Mouse (Mus musculus): ENCODE results near the gene Pole3. TPM values are rescaled to one million over a fixed set of nuclear protein-coding genes. Genes with fewer than 3 reads are reported as not detected.
A peak's percentile ranks its signal among the peaks of the same experiment; 100 is the strongest.

The Pole3 gene
- polyA plus RNA-seq (2014; fragmentation: Nextera tagmentation; extraction: Ambion mirVana): 75.3 and 85.9 TPM in 2 replicates

GRCm38 (mm10) chr4:62524651-62525488 lies at the start of gene Pole3, which contains the start of gene 4933430I17Rik:
Gene Pole3 (minus strand): TSS chr4:62525068.
Gene 4933430I17Rik (plus strand): TSS chr4:62525369.
- WGBS: 0% methylated on average over 59 of the region's 59 CpGs
- peak; percentile 99 for DNase-seq (ENCODE audit: low spot score)
- Histone ChIP-seq H3K36me3 (ENCODE audit: control insufficient read depth, insufficient read depth, low read length) (peaks cover 17% of the 10 kb centered on the region), H3K27ac (ENCODE audit: low read depth) (peak within 1 kb of the TSS; percentile 85), H3K4me2 (ENCODE audit: low read length) (peak within 1 kb of the TSS; percentile 90), H3K27me3 (replicated peaks; ENCODE audit: control insufficient read depth, insufficient read depth, low read length) (no peaks in the 10 kb centered on the region), H3K9me3 (ENCODE audit: control insufficient read depth, low read length) (no peaks in the 10 kb centered on the region), H3K4me1 (replicated peaks; ENCODE audit: control insufficient read depth, insufficient read depth, low read length) (peaks cover 8% of the 10 kb centered on the region), H3K9ac (ENCODE audit: low read length) (peak within 1 kb of the TSS; percentile 91), H3K4me3 (ENCODE audit: low read depth, low read length) (peak within 1 kb of the TSS; percentile 66)
- ATAC-seq (replicated peaks; ENCODE audit: low FRiP score, low TSS enrichment, low read depth): peak; percentile 99

DNA sequence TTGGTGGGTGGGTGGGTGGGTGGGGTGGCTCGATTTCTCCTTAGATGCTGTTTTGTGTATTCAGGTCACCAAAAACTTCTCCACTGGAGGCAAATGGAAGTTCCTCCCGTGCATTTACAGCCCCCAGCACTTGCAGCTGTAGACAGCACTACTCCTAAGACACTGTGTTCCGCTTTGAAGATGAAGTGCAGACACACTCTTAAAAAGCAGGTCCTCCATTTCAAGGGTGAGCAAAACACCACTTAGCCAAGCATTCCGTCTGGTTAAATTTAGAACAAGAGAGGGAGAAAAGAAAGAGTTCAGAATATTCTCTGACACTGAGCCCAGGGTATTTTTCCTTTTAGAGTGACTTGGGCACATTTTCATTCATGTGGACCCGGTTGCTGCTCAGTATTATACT lies 45.2 kb upstream of the Pole3 start:
- no peaks in the 10 kb centered on the region for H3K27me3 ChIP-seq (replicated peaks; ENCODE audit: control insufficient read depth, insufficient read depth, low read length)
- H3K4me2 ChIP-seq (ENCODE audit: low read length): no peak overlapping the region
- DNase-seq (ENCODE audit: low spot score) (no peak), ATAC-seq (replicated peaks; ENCODE audit: low FRiP score, low TSS enrichment, low read depth) (0 out of 2 replicates have a peak, but pooled peaks have one; percentile 40)
- 0 out of 2 replicates have a peak, but pooled peaks cover 12% of the 10 kb centered on the region for H3K4me1 ChIP-seq (replicated peaks; ENCODE audit: control insufficient read depth, insufficient read depth, low read length)
- H3K9me3 ChIP-seq (ENCODE audit: control insufficient read depth, low read length): no peaks in the 10 kb centered on the region
- no peak overlapping the region for H3K9ac ChIP-seq (ENCODE audit: low read length)
- H3K4me3 ChIP-seq (ENCODE audit: low read depth, low read length): no peak overlapping the region
- no peak overlapping the region; the same call in 1 of the 2 replicates for H3K27ac ChIP-seq (ENCODE audit: low read depth)
- H3K36me3 ChIP-seq (ENCODE audit: control insufficient read depth, insufficient read depth, low read length): no peaks in the 10 kb centered on the region
- 38% methylated on average over 5 of the region's 5 CpGs for WGBS

GRCm38 (mm10) chr4:62569603-62570002 lies 44.7 kb upstream of the Pole3 start:
- H3K9me3 ChIP-seq (ENCODE audit: control insufficient read depth, low read length): no peaks in the 10 kb centered on the region
- H3K4me2 ChIP-seq (ENCODE audit: low read length): no peak overlapping the region
- DNase-seq (ENCODE audit: low spot score): no peak
- no peak overlapping the region for H3K27ac ChIP-seq (ENCODE audit: low read depth)
- 90% methylated on average over 5 of the region's 5 CpGs for WGBS
- no peak overlapping the region for H3K9ac ChIP-seq (ENCODE audit: low read length)
- ATAC-seq (replicated peaks; ENCODE audit: low FRiP score, low TSS enrichment, low read depth): no peak
- H3K4me1 ChIP-seq (replicated peaks; ENCODE audit: control insufficient read depth, insufficient read depth, low read length): 0 out of 2 replicates have a peak, but pooled peaks cover 15% of the 10 kb centered on the region
- no peaks in the 10 kb centered on the region for H3K36me3 ChIP-seq (ENCODE audit: control insufficient read depth, insufficient read depth, low read length)
- no peak overlapping the region for H3K4me3 ChIP-seq (ENCODE audit: low read depth, low read length)
- no peaks in the 10 kb centered on the region for H3K27me3 ChIP-seq (replicated peaks; ENCODE audit: control insufficient read depth, insufficient read depth, low read length)

GRCm38 (mm10) chr4:62568359-62568758 lies 43.5 kb upstream of the Pole3 start:
- Histone ChIP-seq H3K4me1 (replicated peaks; ENCODE audit: control insufficient read depth, insufficient read depth, low read length) (0 out of 2 replicates have a peak, but pooled peaks cover 15% of the 10 kb centered on the region), H3K27me3 (replicated peaks; ENCODE audit: control insufficient read depth, insufficient read depth, low read length) (no peaks in the 10 kb centered on the region), H3K9me3 (ENCODE audit: control insufficient read depth, low read length) (no peaks in the 10 kb centered on the region), H3K9ac (ENCODE audit: low read length) (no peak overlapping the region), H3K27ac (ENCODE audit: low read depth) (no peak overlapping the region), H3K4me2 (ENCODE audit: low read length) (no peak overlapping the region), H3K4me3 (ENCODE audit: low read depth, low read length) (no peak overlapping the region), H3K36me3 (ENCODE audit: control insufficient read depth, insufficient read depth, low read length) (no peaks in the 10 kb centered on the region)
- no peak for ATAC-seq (replicated peaks; ENCODE audit: low FRiP score, low TSS enrichment, low read depth)
- no peak for DNase-seq (ENCODE audit: low spot score)
- WGBS: 100% methylated on average over 1 of the region's 1 CpGs

DNA sequence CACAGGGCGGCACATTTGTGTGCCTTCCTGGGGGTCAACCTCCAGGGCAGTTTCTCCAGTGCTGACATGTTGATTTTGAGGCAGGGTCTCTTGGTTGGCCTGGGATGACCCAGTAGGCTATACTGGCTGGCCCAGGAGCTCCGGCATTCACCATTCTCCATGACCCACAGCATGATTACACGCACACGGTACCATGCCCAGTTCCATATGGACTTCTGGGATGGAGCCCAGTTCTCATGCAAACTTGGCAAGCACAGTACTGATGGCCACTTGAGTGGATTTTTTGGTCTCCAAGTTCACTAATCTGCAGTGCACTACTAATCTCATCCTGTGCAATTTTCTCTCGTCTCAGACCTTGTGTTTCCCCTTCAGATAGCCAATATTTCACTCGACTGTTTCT lies 42.8 kb upstream of the Pole3 start:
- Histone ChIP-seq H3K27ac (ENCODE audit: low read depth) (no peak overlapping the region), H3K4me1 (replicated peaks; ENCODE audit: control insufficient read depth, insufficient read depth, low read length) (0 out of 2 replicates have a peak, but pooled peaks cover 15% of the 10 kb centered on the region), H3K9ac (ENCODE audit: low read length) (no peak overlapping the region), H3K27me3 (replicated peaks; ENCODE audit: control insufficient read depth, insufficient read depth, low read length) (no peaks in the 10 kb centered on the region), H3K36me3 (ENCODE audit: control insufficient read depth, insufficient read depth, low read length) (no peaks in the 10 kb centered on the region), H3K9me3 (ENCODE audit: control insufficient read depth, low read length) (no peaks in the 10 kb centered on the region), H3K4me2 (ENCODE audit: low read length) (no peak overlapping the region), H3K4me3 (ENCODE audit: low read depth, low read length) (no peak overlapping the region)
- WGBS: 89% methylated on average over 6 of the region's 6 CpGs
- no peak for DNase-seq (ENCODE audit: low spot score)
- ATAC-seq (replicated peaks; ENCODE audit: low FRiP score, low TSS enrichment, low read depth): no peak

DNA sequence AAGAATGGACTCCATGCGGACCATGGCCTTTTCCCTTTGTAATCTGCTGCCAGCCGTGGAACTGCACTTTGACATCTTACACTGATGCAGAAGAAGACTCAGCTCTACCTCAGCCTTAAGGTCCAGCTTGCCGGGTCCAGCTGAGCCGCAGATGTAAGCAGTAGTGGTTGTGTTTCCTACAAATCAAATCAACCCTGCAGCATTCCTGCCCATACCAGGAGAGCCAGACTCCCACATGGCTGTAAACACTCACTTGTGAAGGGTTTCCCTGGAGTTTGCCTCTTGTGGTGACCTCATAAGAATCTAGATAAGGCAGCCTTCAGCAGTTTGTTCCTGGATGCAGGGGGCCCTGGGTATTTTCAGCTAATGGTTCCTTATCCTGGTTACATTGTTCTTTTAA lies 41.7 kb upstream of the Pole3 start:
- Histone ChIP-seq H3K4me1 (replicated peaks; ENCODE audit: control insufficient read depth, insufficient read depth, low read length) (0 out of 2 replicates have a peak, but pooled peaks cover 15% of the 10 kb centered on the region), H3K9me3 (ENCODE audit: control insufficient read depth, low read length) (no peaks in the 10 kb centered on the region), H3K9ac (ENCODE audit: low read length) (no peak overlapping the region), H3K27me3 (replicated peaks; ENCODE audit: control insufficient read depth, insufficient read depth, low read length) (no peaks in the 10 kb centered on the region), H3K36me3 (ENCODE audit: control insufficient read depth, insufficient read depth, low read length) (no peaks in the 10 kb centered on the region), H3K4me2 (ENCODE audit: low read length) (no peak overlapping the region), H3K27ac (ENCODE audit: low read depth) (no peak overlapping the region), H3K4me3 (ENCODE audit: low read depth, low read length) (no peak overlapping the region)
- DNase-seq (ENCODE audit: low spot score) (no peak), ATAC-seq (replicated peaks; ENCODE audit: low FRiP score, low TSS enrichment, low read depth) (no peak)
- 48% methylated on average over 4 of the region's 4 CpGs for WGBS

- 63% methylated on average over 4 of the region's 4 CpGs for WGBS
- DNase-seq (ENCODE audit: low spot score) (no peak), ATAC-seq (replicated peaks; ENCODE audit: low FRiP score, low TSS enrichment, low read depth) (no peak)
- H3K9ac ChIP-seq (ENCODE audit: low read length): no peak overlapping the region
- H3K36me3 ChIP-seq (ENCODE audit: control insufficient read depth, insufficient read depth, low read length): no peaks in the 10 kb centered on the region
- 0 out of 2 replicates have a peak, but pooled peaks cover 9% of the 10 kb centered on the region for H3K4me1 ChIP-seq (replicated peaks; ENCODE audit: control insufficient read depth, insufficient read depth, low read length)
- H3K4me2 ChIP-seq (ENCODE audit: low read length): no peak overlapping the region
- H3K27me3 ChIP-seq (replicated peaks; ENCODE audit: control insufficient read depth, insufficient read depth, low read length): no peaks in the 10 kb centered on the region
- H3K9me3 ChIP-seq (ENCODE audit: control insufficient read depth, low read length): no peaks in the 10 kb centered on the region
- no peak overlapping the region for H3K4me3 ChIP-seq (ENCODE audit: low read depth, low read length)
- H3K27ac ChIP-seq (ENCODE audit: low read depth): no peak overlapping the region
These were observed 37.1 kb upstream of the Pole3 start for GRCm38 (mm10) chr4:62562006-62562405.

DNA sequence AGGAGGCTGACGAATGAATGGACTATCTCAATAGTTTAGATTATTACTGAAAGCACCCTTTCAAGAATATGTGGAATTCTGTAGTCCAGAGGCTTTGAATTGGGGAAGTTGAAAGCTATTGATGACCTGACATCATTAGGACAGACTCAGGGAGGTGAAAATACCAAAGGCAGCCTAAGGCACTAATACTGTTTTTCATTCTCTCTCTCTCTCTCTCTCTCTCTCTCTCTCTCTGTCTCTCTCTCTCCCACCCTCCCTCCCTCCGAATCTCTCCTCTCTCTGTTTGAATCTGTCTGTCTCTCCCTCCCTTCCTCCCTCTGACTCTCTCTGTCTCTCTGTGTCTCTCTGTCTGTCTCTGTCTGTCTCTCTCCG lies 36.7 kb upstream of the Pole3 start:
- DNase-seq (ENCODE audit: low spot score): no peak
- no peak overlapping the region for H3K4me3 ChIP-seq (ENCODE audit: low read depth, low read length)
- 60% methylated on average over 3 of the region's 3 CpGs for WGBS
- 0 out of 2 replicates have a peak, but pooled peaks cover 9% of the 10 kb centered on the region for H3K4me1 ChIP-seq (replicated peaks; ENCODE audit: control insufficient read depth, insufficient read depth, low read length)
- H3K9me3 ChIP-seq (ENCODE audit: control insufficient read depth, low read length): no peaks in the 10 kb centered on the region
- no peak for ATAC-seq (replicated peaks; ENCODE audit: low FRiP score, low TSS enrichment, low read depth)
- no peak overlapping the region for H3K9ac ChIP-seq (ENCODE audit: low read length)
- no peak overlapping the region for H3K27ac ChIP-seq (ENCODE audit: low read depth)
- H3K27me3 ChIP-seq (replicated peaks; ENCODE audit: control insufficient read depth, insufficient read depth, low read length): no peaks in the 10 kb centered on the region
- H3K36me3 ChIP-seq (ENCODE audit: control insufficient read depth, insufficient read depth, low read length): no peaks in the 10 kb centered on the region
- no peak overlapping the region for H3K4me2 ChIP-seq (ENCODE audit: low read length)

Data from intestine, embryonic 14.5 days (tissue).